Mouse (Mus musculus) heart, adult 11 months (tissue): ENCODE data around the gene Zkscan6.
A peak's percentile ranks its signal among the peaks of the same experiment; 100 is the strongest.

Experiments
- DNase-seq: peaks from one replicate; pipeline ENCODE4 v3.0.0; 2022

The Zkscan6 gene

DNA sequence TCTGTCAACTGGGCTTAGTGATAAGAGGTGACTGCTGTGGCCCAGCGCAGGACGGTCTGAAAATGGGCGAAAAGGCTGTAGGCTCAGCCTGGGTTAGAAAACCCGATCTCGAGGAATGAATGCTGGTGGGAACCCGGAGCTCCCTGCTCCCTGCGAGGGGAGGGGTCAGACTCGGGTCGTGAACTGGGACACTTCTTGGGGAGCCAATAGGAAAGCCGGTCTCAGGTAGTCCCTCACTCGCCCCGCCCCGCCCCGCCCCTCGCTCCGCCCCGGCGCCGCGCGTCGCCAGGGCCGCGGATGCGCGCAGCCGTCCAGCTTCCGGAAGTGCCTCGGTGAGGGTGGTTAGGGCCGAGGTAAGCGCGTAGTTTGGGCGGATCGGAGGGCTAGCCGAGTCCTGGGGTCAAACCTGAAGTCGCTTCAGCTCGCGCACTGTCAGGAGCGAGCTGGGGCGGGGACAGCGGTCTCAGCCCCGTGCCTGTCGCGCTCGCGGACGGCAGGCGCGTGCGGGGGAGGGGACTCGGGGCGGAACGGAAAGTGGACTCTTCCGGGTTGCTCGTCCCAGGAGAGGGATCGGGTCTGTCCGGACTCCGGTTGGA lies at the start of gene Zkscan6:
Gene Zkscan6, plus strand, starts transcription at position 267 of the 596 bp plus-strand sequence.
- peak; percentile 99 for DNase-seq

- no peak for DNase-seq
Measured at GRCm38 (mm10) chr11:65759350-65759749, 47.6 kb upstream of the Zkscan6 start.

- DNase-seq: no peak
Measured at GRCm38 (mm10) chr11:65760912-65761311, 46.1 kb upstream of the Zkscan6 start.

DNA sequence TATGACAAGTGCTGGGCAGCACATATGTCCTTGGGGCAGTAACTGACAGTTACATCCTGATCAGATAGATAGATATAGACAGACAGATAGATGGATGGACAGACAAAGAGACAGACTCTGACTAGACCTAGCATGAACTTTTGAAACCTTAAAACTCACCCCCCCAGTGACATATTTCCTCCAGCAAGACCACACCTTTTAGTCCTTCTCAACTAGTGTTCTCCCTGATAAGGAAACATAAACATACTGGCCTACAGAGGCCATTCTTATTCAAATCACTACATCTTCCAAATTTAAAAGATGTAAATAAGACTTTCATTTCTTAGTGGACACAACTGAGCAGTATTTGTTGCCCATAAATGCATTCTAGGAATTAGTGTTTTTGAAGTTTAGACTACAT lies 38.5 kb upstream of the Zkscan6 start:
- DNase-seq: no peak

DNA sequence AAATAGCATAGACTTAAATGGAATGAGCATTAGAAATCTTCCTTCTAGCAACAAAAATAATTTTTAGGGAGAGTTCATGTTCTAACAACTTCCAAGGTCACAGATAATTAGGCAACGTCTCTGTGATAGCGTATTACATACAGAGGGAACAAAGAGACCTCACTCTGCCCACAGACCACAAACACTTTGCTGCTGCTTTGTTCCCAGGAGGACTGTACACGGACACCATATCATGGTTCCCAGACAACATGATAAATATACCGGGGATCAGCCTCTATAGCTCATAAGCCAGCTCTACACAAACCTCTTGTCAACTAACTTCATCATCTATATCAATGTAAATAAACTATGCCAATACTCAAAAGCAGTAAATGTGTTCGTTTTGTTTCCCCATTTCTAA lies 37.0 kb upstream of the Zkscan6 start:
- DNase-seq: no peak

- DNase-seq: no peak
Measured at GRCm38 (mm10) chr11:65771546-65771945, 35.4 kb upstream of the Zkscan6 start.

DNA sequence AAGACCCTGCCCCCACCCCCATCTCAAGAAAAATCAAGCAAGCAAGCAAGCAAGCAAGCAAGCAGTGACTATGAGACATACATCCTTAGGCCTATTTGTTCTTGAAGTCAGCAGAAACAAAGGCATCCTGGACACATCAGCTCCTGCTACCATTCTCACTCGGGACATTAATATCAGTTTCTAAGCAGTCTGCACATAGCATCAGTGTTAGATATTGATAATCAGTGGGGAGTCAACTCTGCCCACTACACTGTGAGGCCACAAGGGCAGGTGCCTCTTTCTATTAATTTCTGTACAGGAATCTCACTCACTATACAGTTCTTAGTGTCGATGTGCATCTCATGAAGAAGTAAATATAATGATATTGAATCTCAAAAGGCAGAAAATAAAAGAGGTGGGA lies 33.4 kb upstream of the Zkscan6 start:
- DNase-seq: no peak

GRCm38 (mm10) chr11:65773946-65774656 lies 32.9 kb upstream of the Zkscan6 start:
- no peak for DNase-seq

GRCm38 (mm10) chr11:65776906-65777611 lies 29.9 kb upstream of the Zkscan6 start:
- no peak for DNase-seq

- DNase-seq: no peak
Measured at GRCm38 (mm10) chr11:65777810-65778209, 29.2 kb upstream of the Zkscan6 start.

DNA sequence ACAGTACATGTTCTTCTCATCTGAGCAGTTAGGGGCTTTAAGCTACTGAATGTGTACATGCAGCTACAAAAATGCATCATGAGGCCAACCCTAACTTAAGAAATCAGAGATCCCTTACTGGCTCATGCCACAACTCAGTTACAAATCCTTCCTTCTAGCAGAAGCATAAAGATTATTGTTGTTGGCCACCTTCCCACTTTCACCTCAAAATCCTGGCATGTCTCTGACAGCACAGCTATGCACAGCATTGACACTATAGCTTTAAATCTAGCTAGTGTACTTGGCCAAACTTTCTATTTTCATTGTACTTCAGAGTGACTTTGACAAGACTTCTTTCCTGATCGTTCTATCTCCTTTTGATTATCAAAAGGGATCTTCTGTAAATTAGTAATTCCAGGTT lies 27.9 kb upstream of the Zkscan6 start:
- peak; percentile 24 for DNase-seq

- DNase-seq: peak; percentile 50
Measured at GRCm38 (mm10) chr11:65779578-65779977, 27.4 kb upstream of the Zkscan6 start.

GRCm38 (mm10) chr11:65781596-65781995 lies 25.4 kb upstream of the Zkscan6 start:
- peak; percentile 34 for DNase-seq

- no peak for DNase-seq
Measured at GRCm38 (mm10) chr11:65786160-65786559, 20.8 kb upstream of the Zkscan6 start.

GRCm38 (mm10) chr11:65787421-65788151 lies 19.4 kb upstream of the Zkscan6 start:
- no peak for DNase-seq

DNA sequence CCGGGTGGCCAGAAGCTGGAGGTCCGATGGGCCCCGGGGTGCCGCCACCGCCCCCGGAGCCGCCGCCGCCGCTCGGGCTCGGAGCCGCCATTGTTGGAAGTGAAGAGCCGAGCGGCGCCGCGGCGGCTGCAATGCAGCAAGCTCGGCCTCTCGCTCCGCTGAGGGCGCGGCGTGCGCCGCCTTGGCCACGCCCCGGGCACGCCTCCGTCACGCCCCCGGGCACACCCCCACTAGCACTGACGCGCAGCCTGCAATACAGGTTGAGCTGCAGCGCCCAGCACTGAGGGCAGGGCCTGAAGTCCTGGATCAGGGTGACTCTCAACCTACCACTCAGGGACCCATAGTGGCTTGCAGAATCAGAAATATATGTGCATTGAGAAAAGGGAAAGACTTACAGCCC lies 18.8 kb upstream of the Zkscan6 start, which contains the start of gene Map2k4:
Gene Map2k4, minus strand, starts transcription at position 144 of the 400 bp plus-strand sequence.
- peak; percentile 99 for DNase-seq

GRCm38 (mm10) chr11:65794428-65795219 lies 12.4 kb upstream of the Zkscan6 start:
- peak; percentile 70 for DNase-seq

DNA sequence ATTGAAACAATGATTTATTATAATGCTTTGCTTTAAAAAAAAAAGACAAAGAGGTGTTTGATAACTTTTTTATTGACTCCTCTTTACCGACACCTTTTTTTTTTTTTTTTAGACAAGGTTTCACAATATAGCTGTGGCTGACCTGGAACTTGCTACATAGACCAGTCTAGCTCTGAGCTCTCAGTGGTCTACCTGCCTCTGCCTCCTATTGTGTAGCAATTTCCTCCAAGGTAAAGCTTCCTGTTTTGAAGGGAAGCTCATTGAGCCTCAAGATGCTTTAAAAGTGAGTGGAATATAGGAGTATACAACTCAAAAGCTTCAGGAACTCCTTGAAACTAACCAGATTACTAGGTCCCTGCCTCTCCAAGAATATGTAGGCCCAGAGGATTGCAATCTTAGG lies 11.1 kb upstream of the Zkscan6 start:
- no peak for DNase-seq

DNA sequence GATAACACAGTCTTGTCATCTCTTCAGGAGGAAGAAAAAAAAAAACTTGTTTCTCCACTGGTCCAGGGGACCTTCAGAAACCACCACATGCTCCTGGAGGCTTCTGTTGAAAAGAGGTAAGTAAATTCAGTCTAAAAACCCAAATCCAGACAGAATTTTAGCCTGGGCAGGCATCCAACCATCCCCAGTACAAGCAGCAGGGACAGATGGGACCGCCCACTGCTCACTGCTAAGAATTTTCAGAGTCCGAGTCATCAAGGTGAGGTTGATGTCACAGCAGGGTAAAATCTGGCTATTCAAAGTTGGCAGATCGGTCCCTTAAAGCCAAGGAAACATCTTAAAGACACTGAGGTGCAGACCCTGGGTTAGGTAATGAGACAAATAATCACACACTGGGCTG lies 5.1 kb upstream of the Zkscan6 start:
- DNase-seq: peak; percentile 62

DNA sequence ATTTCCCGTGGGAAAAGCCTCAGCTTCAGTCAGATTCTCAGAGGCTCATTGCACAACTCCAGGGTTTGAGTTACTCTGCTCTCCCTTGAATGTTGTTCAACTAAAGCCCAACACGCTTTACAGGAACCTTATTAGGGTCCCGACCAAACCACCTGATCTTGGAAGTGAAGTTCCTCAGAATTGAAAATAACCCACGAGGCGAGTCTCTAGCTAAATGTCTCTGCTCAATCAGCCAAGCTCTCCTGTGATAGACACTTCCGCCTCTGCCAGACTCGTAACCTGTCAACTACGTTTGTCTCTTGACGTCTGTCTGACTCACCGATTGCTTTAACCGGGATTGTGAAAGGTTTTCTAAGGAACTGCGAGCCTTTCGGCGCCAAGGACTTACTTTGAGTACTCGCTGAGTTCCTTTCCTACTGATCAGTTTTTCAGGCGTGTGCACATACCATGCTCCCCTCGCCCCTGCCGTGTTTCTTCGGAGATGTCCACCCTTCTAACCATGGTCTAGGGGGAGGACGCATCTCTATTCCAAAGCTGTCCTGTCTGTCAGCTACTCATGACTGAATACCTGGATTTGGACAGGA lies 562 bp upstream of the Zkscan6 start:
- DNase-seq: no peak

DNA sequence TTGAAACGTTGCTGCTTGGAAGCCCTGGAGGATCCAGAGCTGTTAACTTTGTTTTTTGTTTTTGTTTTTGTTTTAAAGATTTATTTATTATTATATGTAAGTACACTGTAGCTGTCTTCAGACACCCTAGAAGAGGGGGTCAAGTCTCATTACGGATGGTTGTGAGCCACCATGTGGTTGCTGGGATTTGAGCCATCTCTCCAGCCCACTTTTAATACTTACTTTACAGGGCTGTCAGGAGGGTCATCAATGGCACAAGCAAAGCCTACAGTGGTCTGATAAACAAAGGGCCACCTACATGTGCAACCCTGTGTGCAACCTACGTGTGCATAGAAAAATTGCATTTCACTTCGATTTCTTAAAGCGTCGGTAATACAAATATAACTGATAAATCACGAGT lies 626 bp downstream of the Zkscan6 start:
- DNase-seq: peak; percentile 90

- DNase-seq: peak; percentile 71
Measured at GRCm38 (mm10) chr11:65812088-65812487, 5.1 kb downstream of the Zkscan6 start.
